Mouse (Mus musculus): ENCODE measurements around the gene Uggt1. TPM values are rescaled to one million over a fixed set of nuclear protein-coding genes. Genes with fewer than 3 reads are reported as not detected.

Gene Uggt1
- polyA plus RNA-seq (2015; fragmentation: Nextera tagmentation; extraction: Ambion mirVana): 15.4 and 15.8 TPM in 2 replicates

- H3K27me3 ChIP-seq (ENCODE audit: insufficient read depth, low read length): no peaks in the 10 kb centered on the region
- H3K4me3 ChIP-seq (ENCODE audit: low read depth, low read length): peak within 1 kb of the TSS; percentile 90
- H3K27ac ChIP-seq (ENCODE audit: low read depth): peak within 1 kb of the TSS; percentile 86
- H3K4me2 ChIP-seq (ENCODE audit: low read depth, low read length): peak within 1 kb of the TSS; percentile 93
- ATAC-seq (peak; percentile 98), DNase-seq (peak; percentile 96)
- peaks cover 26% of the 10 kb centered on the region for H3K4me1 ChIP-seq (ENCODE audit: insufficient read depth)
- no peaks in the 10 kb centered on the region for H3K9me3 ChIP-seq (ENCODE audit: low read length)
- no peaks in the 10 kb centered on the region for H3K36me3 ChIP-seq (replicated peaks; ENCODE audit: insufficient read depth, low read length)
- under 1% methylated on average over 48 of the region's 49 CpGs for WGBS (ENCODE audit: insufficient replicate concordance)
- TF ChIP-seq CTCF (IDR thresholded peaks at IDR 0.05; ENCODE audit: low read depth) (no peak), EP300 (IDR thresholded peaks at IDR 0.05; ENCODE audit: low read depth) (peak; percentile 50; the same call in 1 of the 2 replicates)
- peak within 1 kb of the TSS; percentile 85 for H3K9ac ChIP-seq (replicated peaks)
These were observed at the start of gene Uggt1 for GRCm38 (mm10) chr1:36244058-36244827. Uggt1 (minus strand) TSS chr1:36244720.

- WGBS (ENCODE audit: insufficient replicate concordance): 79% methylated on average over 8 of the region's 8 CpGs
- no peak overlapping the region for H3K9ac ChIP-seq (replicated peaks)
- H3K4me3 ChIP-seq (ENCODE audit: low read depth, low read length): no peak overlapping the region
- no peak overlapping the region for H3K4me2 ChIP-seq (ENCODE audit: low read depth, low read length)
- H3K4me1 ChIP-seq (ENCODE audit: insufficient read depth): peaks cover 7% of the 10 kb centered on the region; the same call in 1 of the 2 replicates
- H3K9me3 ChIP-seq (ENCODE audit: low read length): no peaks in the 10 kb centered on the region
- no peak overlapping the region for H3K27ac ChIP-seq (ENCODE audit: low read depth)
- H3K27me3 ChIP-seq (ENCODE audit: insufficient read depth, low read length): 0 out of 2 replicates have a peak, but pooled peaks cover 7% of the 10 kb centered on the region
- H3K36me3 ChIP-seq (replicated peaks; ENCODE audit: insufficient read depth, low read length): no peaks in the 10 kb centered on the region
- ATAC-seq (no peak), DNase-seq (no peak)
- no peak for TF ChIP-seq CTCF (IDR thresholded peaks at IDR 0.05; ENCODE audit: low read depth)
- TF ChIP-seq EP300 (IDR thresholded peaks at IDR 0.05; ENCODE audit: low read depth): no peak
These were observed 49.0 kb upstream of the Uggt1 start for GRCm38 (mm10) chr1:36293470-36293869.

- H3K27me3 ChIP-seq (ENCODE audit: insufficient read depth, low read length): no peaks in the 10 kb centered on the region
- TF ChIP-seq CTCF (IDR thresholded peaks at IDR 0.05; ENCODE audit: low read depth): no peak
- no peak for TF ChIP-seq EP300 (IDR thresholded peaks at IDR 0.05; ENCODE audit: low read depth)
- 70% methylated on average over 6 of the region's 6 CpGs for WGBS (ENCODE audit: insufficient replicate concordance)
- H3K36me3 ChIP-seq (replicated peaks; ENCODE audit: insufficient read depth, low read length): no peaks in the 10 kb centered on the region
- H3K9me3 ChIP-seq (ENCODE audit: low read length): no peaks in the 10 kb centered on the region
- no peak overlapping the region for H3K9ac ChIP-seq (replicated peaks)
- H3K4me2 ChIP-seq (ENCODE audit: low read depth, low read length): no peak overlapping the region
- DNase-seq (no peak), ATAC-seq (peak; percentile 27; the same call in 1 of the 2 replicates)
- H3K4me3 ChIP-seq (ENCODE audit: low read depth, low read length): no peak overlapping the region
- H3K27ac ChIP-seq (ENCODE audit: low read depth): no peak overlapping the region
- H3K4me1 ChIP-seq (ENCODE audit: insufficient read depth): no peaks in the 10 kb centered on the region
These were observed 37.3 kb upstream of the Uggt1 start for GRCm38 (mm10) chr1:36281849-36282248.

- Histone ChIP-seq H3K9ac (replicated peaks) (no peak overlapping the region), H3K4me3 (ENCODE audit: low read depth, low read length) (no peak overlapping the region), H3K4me1 (ENCODE audit: insufficient read depth) (no peaks in the 10 kb centered on the region), H3K4me2 (ENCODE audit: low read depth, low read length) (no peak overlapping the region), H3K27me3 (ENCODE audit: insufficient read depth, low read length) (no peaks in the 10 kb centered on the region), H3K27ac (ENCODE audit: low read depth) (no peak overlapping the region), H3K9me3 (ENCODE audit: low read length) (no peaks in the 10 kb centered on the region), H3K36me3 (replicated peaks; ENCODE audit: insufficient read depth, low read length) (no peaks in the 10 kb centered on the region)
- WGBS (ENCODE audit: insufficient replicate concordance): 75% methylated on average over 3 of the region's 3 CpGs
- TF ChIP-seq CTCF (IDR thresholded peaks at IDR 0.05; ENCODE audit: low read depth) (no peak), EP300 (IDR thresholded peaks at IDR 0.05; ENCODE audit: low read depth) (no peak)
- DNase-seq (no peak), ATAC-seq (no peak)
These were observed 36.4 kb upstream of the Uggt1 start for GRCm38 (mm10) chr1:36280938-36281337.

GRCm38 (mm10) chr1:36279202-36279601, 34.7 kb upstream of the Uggt1 start:
- Histone ChIP-seq H3K36me3 (replicated peaks; ENCODE audit: insufficient read depth, low read length) (no peaks in the 10 kb centered on the region), H3K27me3 (ENCODE audit: insufficient read depth, low read length) (no peaks in the 10 kb centered on the region), H3K27ac (ENCODE audit: low read depth) (no peak overlapping the region), H3K9me3 (ENCODE audit: low read length) (no peaks in the 10 kb centered on the region), H3K4me3 (ENCODE audit: low read depth, low read length) (no peak overlapping the region), H3K4me2 (ENCODE audit: low read depth, low read length) (no peak overlapping the region), H3K9ac (replicated peaks) (no peak overlapping the region), H3K4me1 (ENCODE audit: insufficient read depth) (no peaks in the 10 kb centered on the region)
- TF ChIP-seq EP300 (IDR thresholded peaks at IDR 0.05; ENCODE audit: low read depth) (no peak), CTCF (IDR thresholded peaks at IDR 0.05; ENCODE audit: low read depth) (peak; percentile 88)
- WGBS (ENCODE audit: insufficient replicate concordance): 18% methylated on average over 3 of the region's 3 CpGs
- DNase-seq: peak; percentile 87
- ATAC-seq: peak; percentile 52

- WGBS (ENCODE audit: insufficient replicate concordance): 21% methylated on average over 7 of the region's 7 CpGs
- DNase-seq: peak; percentile 84
- TF ChIP-seq EP300 (IDR thresholded peaks at IDR 0.05; ENCODE audit: low read depth): no peak
- TF ChIP-seq CTCF (IDR thresholded peaks at IDR 0.05; ENCODE audit: low read depth): peak; percentile 95
- H3K9me3 ChIP-seq (ENCODE audit: low read length): no peaks in the 10 kb centered on the region
- no peak overlapping the region for H3K27ac ChIP-seq (ENCODE audit: low read depth)
- H3K4me3 ChIP-seq (ENCODE audit: low read depth, low read length): no peak overlapping the region
- no peak overlapping the region for H3K4me2 ChIP-seq (ENCODE audit: low read depth, low read length)
- H3K27me3 ChIP-seq (ENCODE audit: insufficient read depth, low read length): no peaks in the 10 kb centered on the region
- no peak overlapping the region for H3K9ac ChIP-seq (replicated peaks)
- no peaks in the 10 kb centered on the region for H3K36me3 ChIP-seq (replicated peaks; ENCODE audit: insufficient read depth, low read length)
- H3K4me1 ChIP-seq (ENCODE audit: insufficient read depth): peaks cover 8% of the 10 kb centered on the region
- ATAC-seq: 0 out of 2 replicates have a peak, but pooled peaks have one; percentile 24
These were observed 32.9 kb upstream of the Uggt1 start for GRCm38 (mm10) chr1:36277267-36278060.
